Mouse (Mus musculus) C2C12 (cell line): ENCODE measurements around the gene Dsp.

Experiments used
- CEBPB ChIP-seq: IDR thresholded peaks from one replicate; pipeline ENCODE4 v1.6.1; 2011; ENCODE audit warnings: low read depth, mild to moderate bottlenecking, control low read depth, moderate library complexity
- CTCF ChIP-seq: IDR thresholded peaks from one replicate; pipeline ENCODE4 v1.5.1; 2011; ENCODE audit not compliant: control insufficient read depth, insufficient read depth, insufficient read length
- FOSL1 ChIP-seq: IDR thresholded peaks from one replicate; pipeline ENCODE4 v1.8.0; 2011; ENCODE audit warnings: mild to moderate bottlenecking, low read length; ENCODE audit not compliant: poor library complexity, insufficient read depth, severe bottlenecking
- MAX ChIP-seq: IDR thresholded peaks from one replicate; pipeline ENCODE4 v1.6.1; 2011; ENCODE audit warnings: mild to moderate bottlenecking, control low read depth
- MYOG ChIP-seq: IDR thresholded peaks from one replicate; pipeline ENCODE4 v1.6.1; 2011; ENCODE audit not compliant: control insufficient read depth, insufficient read length; ENCODE audit errors: extremely low read depth
- USF1 ChIP-seq: IDR thresholded peaks from one replicate; pipeline ENCODE4 v1.6.1; 2011; ENCODE audit warnings: low read depth, mild to moderate bottlenecking, control low read depth, moderate library complexity

DNA sequence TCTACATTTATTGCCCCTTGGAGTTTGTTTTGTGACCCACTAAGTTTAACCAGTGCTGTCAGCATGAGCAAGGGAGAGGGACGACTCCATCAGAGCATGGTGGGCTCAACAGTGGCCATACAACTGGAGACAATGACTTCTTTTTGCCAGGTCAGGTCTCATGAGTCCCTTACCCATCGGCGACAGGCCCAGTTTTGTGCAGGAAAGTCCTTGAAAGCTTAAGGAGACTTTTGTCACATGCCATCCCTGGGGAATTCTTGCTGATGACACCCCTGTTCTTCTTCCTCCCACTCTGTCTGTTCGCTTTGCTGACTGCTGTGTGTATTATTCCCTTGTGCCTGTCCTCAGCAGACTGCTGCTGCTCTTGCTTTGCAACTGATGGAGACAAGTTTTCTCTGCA, 81.3 kb downstream of the Dsp start:
- TF ChIP-seq CTCF (no peak), FOSL1 (no peak), MYOG (no peak), USF1 (no peak), MAX (no peak), CEBPB (no peak)
